Mouse (Mus musculus): ENCODE results near the gene Pck1. TPM values are rescaled to one million over a fixed set of nuclear protein-coding genes. Genes with fewer than 3 reads are reported as not detected.

Gene Pck1
- polyA plus RNA-seq, 1 experiment = 0.76 TPM

DNA sequence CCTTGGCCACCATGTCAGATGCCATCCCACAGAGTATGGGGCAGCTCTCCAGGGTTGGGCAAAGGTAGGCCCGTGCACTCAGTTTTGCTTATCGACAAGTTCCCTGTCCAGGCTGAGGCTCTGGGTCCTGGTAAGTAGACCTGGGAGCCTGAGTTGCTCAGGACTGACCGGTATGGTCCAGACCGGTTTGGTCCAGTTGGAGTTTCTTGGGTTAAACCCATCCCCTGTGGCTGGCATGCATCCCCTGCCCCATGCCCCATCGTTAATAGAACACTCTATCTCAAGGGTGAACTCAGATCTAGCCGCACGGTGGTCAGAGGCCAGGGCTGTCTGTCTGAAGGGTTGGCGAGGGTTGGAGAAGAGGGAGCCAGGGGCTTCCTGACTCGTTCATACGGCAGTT lies 12.1 kb downstream of the Pck1 start:
- Histone ChIP-seq H3K27me3 (ENCODE audit: control insufficient read depth, insufficient read depth, low read length) (no peaks in the 10 kb centered on the region), H3K4me1 (ENCODE audit: control insufficient read depth, insufficient read depth, insufficient read length) (no peaks in the 10 kb centered on the region), H3K36me3 (ENCODE audit: control insufficient read depth, insufficient read depth, low read length) (no peaks in the 10 kb centered on the region), H3K27ac (ENCODE audit: insufficient read depth, low read length) (no peak overlapping the region), H3K4me3 (ENCODE audit: extremely low read depth, insufficient read depth, insufficient read length) (no peak overlapping the region)
- TF ChIP-seq POLR2A (IDR thresholded peaks at IDR 0.05; ENCODE audit: low read depth, low read length) (no peak), CTCF (IDR thresholded peaks at IDR 0.05; ENCODE audit: extremely low read depth, insufficient read depth, insufficient read length, insufficient replicate concordance) (no peak)
- no peak for DNase-seq (ENCODE audit: low read depth in 1 of 2, low spot score in 2 of 2)
- WGBS = 92% methylated on average over 10 of the region's 10 CpGs

DNA sequence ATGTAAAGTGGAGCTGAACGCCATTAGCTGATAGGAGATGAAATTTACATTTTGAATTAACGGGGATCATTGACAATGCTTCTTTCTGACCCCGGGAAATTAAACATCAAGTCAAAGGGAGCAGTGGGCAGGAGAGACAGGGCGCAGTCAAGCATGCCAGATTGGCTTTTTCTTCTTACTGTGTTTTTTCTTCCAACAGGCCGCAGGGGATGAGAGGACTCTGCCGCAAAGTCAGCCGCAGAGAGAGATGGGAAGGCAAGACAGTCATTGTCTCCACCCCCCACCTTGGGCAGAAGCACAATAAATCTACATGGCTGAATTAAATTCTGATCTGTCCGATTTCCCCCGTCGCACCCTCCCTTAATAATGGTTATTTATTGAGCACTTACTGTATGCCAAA lies 12.5 kb downstream of the Pck1 start:
- H3K36me3 ChIP-seq (ENCODE audit: control insufficient read depth, insufficient read depth, low read length) = no peaks in the 10 kb centered on the region
- no peaks in the 10 kb centered on the region for H3K27me3 ChIP-seq (ENCODE audit: control insufficient read depth, insufficient read depth, low read length)
- no peak overlapping the region for H3K4me3 ChIP-seq (ENCODE audit: extremely low read depth, insufficient read depth, insufficient read length)
- H3K27ac ChIP-seq (ENCODE audit: insufficient read depth, low read length) = no peak overlapping the region
- no peak for DNase-seq (ENCODE audit: low read depth in 1 of 2, low spot score in 2 of 2)
- no peaks in the 10 kb centered on the region for H3K4me1 ChIP-seq (ENCODE audit: control insufficient read depth, insufficient read depth, insufficient read length)
- TF ChIP-seq CTCF (IDR thresholded peaks at IDR 0.05; ENCODE audit: extremely low read depth, insufficient read depth, insufficient read length, insufficient replicate concordance) (no peak), POLR2A (IDR thresholded peaks at IDR 0.05; ENCODE audit: low read depth, low read length) (no peak)
- 89% methylated on average over 10 of the region's 10 CpGs for WGBS

DNA sequence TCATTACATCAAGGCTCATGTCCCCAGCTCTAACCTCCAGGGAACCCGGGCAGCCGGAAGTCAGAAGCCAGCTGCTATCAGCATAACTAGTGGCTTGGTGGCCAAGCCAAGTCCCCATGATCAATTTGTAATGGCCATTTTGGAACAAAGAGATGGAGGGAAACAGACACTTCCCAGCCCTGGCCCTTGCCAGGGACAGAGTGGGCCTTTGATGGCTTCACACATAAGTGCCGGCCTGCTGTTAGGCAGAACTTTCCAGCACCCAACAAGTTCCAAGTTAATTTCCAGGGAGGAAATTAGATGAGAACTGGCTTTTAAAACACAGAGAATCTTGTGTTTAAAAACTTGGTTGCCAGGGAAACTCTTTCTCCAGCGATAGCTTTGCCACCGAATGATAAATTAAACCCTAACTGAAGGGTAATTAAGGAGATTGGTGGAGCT lies 15.6 kb downstream of the Pck1 start:
- no peaks in the 10 kb centered on the region for H3K27me3 ChIP-seq (ENCODE audit: control insufficient read depth, insufficient read depth, low read length)
- DNase-seq (ENCODE audit: low read depth in 1 of 2, low spot score in 2 of 2) = no peak
- WGBS = 83% methylated on average over 5 of the region's 5 CpGs
- H3K27ac ChIP-seq (ENCODE audit: insufficient read depth, low read length) = no peak overlapping the region
- TF ChIP-seq POLR2A (IDR thresholded peaks at IDR 0.05; ENCODE audit: low read depth, low read length) (no peak), CTCF (IDR thresholded peaks at IDR 0.05; ENCODE audit: extremely low read depth, insufficient read depth, insufficient read length, insufficient replicate concordance) (no peak)
- H3K4me3 ChIP-seq (ENCODE audit: extremely low read depth, insufficient read depth, insufficient read length) = no peak overlapping the region
- peaks cover 3% of the 10 kb centered on the region; the same call in 1 of the 2 replicates for H3K4me1 ChIP-seq (ENCODE audit: control insufficient read depth, insufficient read depth, insufficient read length)
- H3K36me3 ChIP-seq (ENCODE audit: control insufficient read depth, insufficient read depth, low read length) = no peaks in the 10 kb centered on the region

DNA sequence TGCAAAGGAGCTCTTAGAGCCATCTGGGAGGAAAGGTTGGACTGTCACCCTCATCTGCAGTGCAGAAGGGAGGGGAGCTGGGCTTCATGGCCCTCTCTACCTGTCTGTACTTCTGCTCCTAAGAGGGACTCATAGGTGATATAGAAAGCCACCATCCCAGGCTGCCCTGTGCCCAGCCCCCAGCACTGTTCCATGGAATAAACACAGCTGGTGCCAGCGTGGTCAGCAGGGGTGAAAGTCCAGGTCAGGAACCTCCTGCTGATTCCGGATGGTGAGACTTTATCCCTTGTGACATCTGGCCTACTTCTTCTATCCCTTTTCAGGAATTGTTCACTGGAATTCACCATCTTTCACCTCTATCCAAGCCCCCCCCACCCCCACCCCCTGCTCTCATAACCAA lies 17.2 kb downstream of the Pck1 start:
- Histone ChIP-seq H3K36me3 (ENCODE audit: control insufficient read depth, insufficient read depth, low read length) (no peaks in the 10 kb centered on the region), H3K4me1 (ENCODE audit: control insufficient read depth, insufficient read depth, insufficient read length) (peaks cover 3% of the 10 kb centered on the region; the same call in 1 of the 2 replicates), H3K27ac (ENCODE audit: insufficient read depth, low read length) (no peak overlapping the region), H3K27me3 (ENCODE audit: control insufficient read depth, insufficient read depth, low read length) (no peaks in the 10 kb centered on the region), H3K4me3 (ENCODE audit: extremely low read depth, insufficient read depth, insufficient read length) (no peak overlapping the region)
- DNase-seq (ENCODE audit: low read depth in 1 of 2, low spot score in 2 of 2) = no peak
- TF ChIP-seq CTCF (IDR thresholded peaks at IDR 0.05; ENCODE audit: extremely low read depth, insufficient read depth, insufficient read length, insufficient replicate concordance) = no peak
- TF ChIP-seq POLR2A (IDR thresholded peaks at IDR 0.05; ENCODE audit: low read depth, low read length) = no peak
- 90% methylated on average over 2 of the region's 2 CpGs for WGBS

DNA sequence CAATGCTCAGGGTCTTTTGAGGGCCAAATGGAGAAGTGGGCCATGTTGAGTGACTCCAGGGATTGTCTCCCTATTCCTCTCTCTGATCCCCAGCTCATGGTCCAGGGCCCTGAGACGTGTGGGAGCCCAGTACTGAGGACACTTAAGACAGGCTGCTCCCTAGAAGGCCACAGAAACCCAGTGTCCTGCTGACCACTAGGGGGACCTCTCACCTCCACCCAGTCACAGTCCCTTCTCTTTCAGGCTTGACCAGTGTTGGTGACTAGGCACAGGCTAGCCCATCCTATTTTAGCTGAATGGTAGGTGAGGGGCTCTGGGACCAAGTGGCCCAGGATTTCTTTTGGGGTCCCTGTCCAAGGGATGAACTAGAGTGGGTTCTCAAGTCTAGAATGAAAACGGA lies 17.9 kb downstream of the Pck1 start:
- Histone ChIP-seq H3K36me3 (ENCODE audit: control insufficient read depth, insufficient read depth, low read length) (no peaks in the 10 kb centered on the region), H3K4me3 (ENCODE audit: extremely low read depth, insufficient read depth, insufficient read length) (no peak overlapping the region), H3K27me3 (ENCODE audit: control insufficient read depth, insufficient read depth, low read length) (peaks cover 2% of the 10 kb centered on the region; the same call in 1 of the 2 replicates), H3K27ac (ENCODE audit: insufficient read depth, low read length) (no peak overlapping the region), H3K4me1 (ENCODE audit: control insufficient read depth, insufficient read depth, insufficient read length) (peaks cover 3% of the 10 kb centered on the region; the same call in 1 of the 2 replicates)
- no peak for DNase-seq (ENCODE audit: low read depth in 1 of 2, low spot score in 2 of 2)
- WGBS = 66% methylated on average over 2 of the region's 2 CpGs
- TF ChIP-seq POLR2A (IDR thresholded peaks at IDR 0.05; ENCODE audit: low read depth, low read length) (no peak), CTCF (IDR thresholded peaks at IDR 0.05; ENCODE audit: extremely low read depth, insufficient read depth, insufficient read length, insufficient replicate concordance) (no peak)

DNA sequence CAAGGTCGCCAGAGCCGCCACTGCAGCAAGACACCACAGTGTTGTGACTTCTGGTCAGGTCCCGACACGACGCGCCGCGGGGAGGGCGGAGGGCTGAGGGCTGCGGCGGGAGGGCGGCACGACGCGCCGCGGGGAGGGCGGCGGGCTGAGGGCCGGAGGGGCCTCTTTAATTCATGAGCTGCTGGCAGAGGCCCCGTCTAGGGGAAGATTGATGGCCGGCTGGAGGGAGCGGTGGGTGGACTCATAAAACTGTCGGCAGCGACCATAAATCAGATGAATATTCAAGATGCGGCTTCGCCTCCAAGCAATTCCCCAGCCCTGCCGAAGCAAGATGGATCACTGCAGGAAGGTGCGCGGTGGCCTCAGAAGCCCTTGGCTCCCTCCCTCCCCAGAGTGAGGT lies 18.6 kb downstream of the Pck1 start:
- no peaks in the 10 kb centered on the region for H3K36me3 ChIP-seq (ENCODE audit: control insufficient read depth, insufficient read depth, low read length)
- no peak overlapping the region for H3K27ac ChIP-seq (ENCODE audit: insufficient read depth, low read length)
- WGBS = 2% methylated on average over 29 of the region's 30 CpGs
- H3K4me1 ChIP-seq (ENCODE audit: control insufficient read depth, insufficient read depth, insufficient read length) = peaks cover 3% of the 10 kb centered on the region; the same call in 1 of the 2 replicates
- peaks cover 2% of the 10 kb centered on the region; the same call in 1 of the 2 replicates for H3K27me3 ChIP-seq (ENCODE audit: control insufficient read depth, insufficient read depth, low read length)
- H3K4me3 ChIP-seq (ENCODE audit: extremely low read depth, insufficient read depth, insufficient read length) = no peak overlapping the region
- no peak for DNase-seq (ENCODE audit: low read depth in 1 of 2, low spot score in 2 of 2)
- TF ChIP-seq POLR2A (IDR thresholded peaks at IDR 0.05; ENCODE audit: low read depth, low read length) (no peak), CTCF (IDR thresholded peaks at IDR 0.05; ENCODE audit: extremely low read depth, insufficient read depth, insufficient read length, insufficient replicate concordance) (no peak)

DNA sequence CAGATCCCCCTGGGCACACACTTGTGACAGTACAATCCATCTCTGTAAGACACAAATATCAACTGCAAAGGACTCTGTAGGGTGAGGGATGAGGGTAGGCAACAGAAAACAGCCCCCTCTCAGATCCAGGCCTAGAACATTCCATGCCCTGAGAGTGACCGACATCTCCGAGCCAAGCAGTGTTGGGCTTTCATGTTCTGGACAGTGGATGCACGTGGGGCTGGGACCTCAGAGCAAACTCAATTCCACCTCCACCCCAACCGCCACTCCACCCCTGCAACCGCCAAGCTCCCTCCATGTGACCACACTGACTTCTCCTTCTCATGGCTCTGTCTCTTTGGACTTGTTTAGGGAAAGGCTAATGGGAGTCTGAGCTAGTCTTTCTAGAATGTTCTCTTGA lies 19.1 kb downstream of the Pck1 start:
- TF ChIP-seq CTCF (IDR thresholded peaks at IDR 0.05; ENCODE audit: extremely low read depth, insufficient read depth, insufficient read length, insufficient replicate concordance) = no peak
- TF ChIP-seq POLR2A (IDR thresholded peaks at IDR 0.05; ENCODE audit: low read depth, low read length) = no peak
- Histone ChIP-seq H3K4me1 (ENCODE audit: control insufficient read depth, insufficient read depth, insufficient read length) (peaks cover 3% of the 10 kb centered on the region; the same call in 1 of the 2 replicates), H3K27ac (ENCODE audit: insufficient read depth, low read length) (no peak overlapping the region), H3K36me3 (ENCODE audit: control insufficient read depth, insufficient read depth, low read length) (no peaks in the 10 kb centered on the region), H3K27me3 (ENCODE audit: control insufficient read depth, insufficient read depth, low read length) (peaks cover 2% of the 10 kb centered on the region; the same call in 1 of the 2 replicates), H3K4me3 (ENCODE audit: extremely low read depth, insufficient read depth, insufficient read length) (no peak overlapping the region)
- 35% methylated on average over 5 of the region's 5 CpGs for WGBS
- no peak for DNase-seq (ENCODE audit: low read depth in 1 of 2, low spot score in 2 of 2)
